Mouse (Mus musculus) cerebellum, postnatal 14 days (tissue): ENCODE measurements around the gene Tbca.

Source experiments
- DNase-seq, 2 experiments: peaks; one replicate each; pipeline ENCODE4 v3.0.0; 2021; ENCODE audit warnings: mixed read lengths in 2 of 2

Gene Tbca

DNA sequence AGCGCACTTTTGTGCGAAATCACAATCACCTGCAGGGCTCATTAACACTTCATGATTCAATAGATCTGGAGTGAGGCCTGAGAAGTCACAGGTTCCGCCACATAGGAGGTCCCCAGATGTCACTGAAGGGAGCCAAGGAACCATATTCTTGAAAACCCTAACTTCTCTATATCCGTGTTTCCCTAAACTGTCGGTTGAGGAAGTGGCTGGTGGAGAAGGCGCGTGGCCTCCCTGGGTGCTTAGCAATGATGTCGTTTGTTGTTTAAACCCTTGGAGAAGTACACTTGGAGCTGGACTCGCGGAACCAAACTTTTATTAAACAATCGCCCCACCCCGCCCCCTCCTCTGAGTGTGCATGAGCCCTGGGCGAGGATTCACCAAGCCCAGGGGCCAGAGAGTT lies 60.6 kb downstream of the Tbca start:
- DNase-seq, result no peak

DNA sequence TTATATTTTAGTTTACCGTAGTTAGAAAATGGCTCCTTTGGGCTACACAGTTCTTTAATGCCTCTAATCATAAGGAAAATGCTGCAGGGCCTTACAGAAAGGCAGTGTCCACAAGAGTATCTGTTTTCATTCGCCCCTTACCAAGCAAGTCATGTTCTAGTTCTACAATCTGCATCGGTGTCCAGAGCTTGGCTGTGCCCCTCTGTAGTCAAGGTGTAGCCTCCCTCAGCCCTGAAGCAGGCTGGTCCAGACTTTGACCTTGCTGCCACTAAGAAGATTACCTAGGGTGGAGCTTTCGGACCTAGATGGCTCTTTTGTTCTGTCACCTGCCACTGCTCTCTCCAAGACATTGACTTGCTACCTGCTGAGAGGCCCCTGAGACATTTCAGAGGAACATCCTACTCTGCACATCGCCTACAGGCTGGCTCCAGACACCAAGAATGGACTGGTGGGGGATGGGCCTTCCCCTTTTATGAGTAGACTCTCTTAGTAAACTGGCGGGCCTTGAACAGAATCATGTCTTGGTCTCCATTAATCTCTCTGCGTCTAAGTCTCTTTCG lies 69.4 kb downstream of the Tbca start:
- no peak for DNase-seq

DNA sequence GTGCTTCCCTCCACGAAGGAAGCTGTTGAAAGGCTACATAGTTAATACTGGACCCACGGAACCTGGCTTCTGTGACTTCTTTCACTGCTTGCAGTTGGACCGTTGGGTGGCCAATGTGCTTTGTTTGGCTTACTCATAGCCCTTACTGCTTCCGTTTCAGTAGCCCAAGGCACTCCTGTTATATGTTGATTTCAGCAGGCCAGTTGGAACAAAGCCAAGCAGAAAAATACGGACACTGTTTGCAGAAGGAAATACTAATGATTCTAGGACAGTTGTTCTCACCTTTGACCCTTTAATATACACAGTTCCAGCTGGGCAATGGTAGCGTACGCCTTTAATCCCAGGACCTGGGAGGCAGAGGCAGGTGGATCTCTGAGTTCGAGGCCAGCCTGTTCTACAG lies 70.5 kb downstream of the Tbca start:
- DNase-seq, result no peak

DNA sequence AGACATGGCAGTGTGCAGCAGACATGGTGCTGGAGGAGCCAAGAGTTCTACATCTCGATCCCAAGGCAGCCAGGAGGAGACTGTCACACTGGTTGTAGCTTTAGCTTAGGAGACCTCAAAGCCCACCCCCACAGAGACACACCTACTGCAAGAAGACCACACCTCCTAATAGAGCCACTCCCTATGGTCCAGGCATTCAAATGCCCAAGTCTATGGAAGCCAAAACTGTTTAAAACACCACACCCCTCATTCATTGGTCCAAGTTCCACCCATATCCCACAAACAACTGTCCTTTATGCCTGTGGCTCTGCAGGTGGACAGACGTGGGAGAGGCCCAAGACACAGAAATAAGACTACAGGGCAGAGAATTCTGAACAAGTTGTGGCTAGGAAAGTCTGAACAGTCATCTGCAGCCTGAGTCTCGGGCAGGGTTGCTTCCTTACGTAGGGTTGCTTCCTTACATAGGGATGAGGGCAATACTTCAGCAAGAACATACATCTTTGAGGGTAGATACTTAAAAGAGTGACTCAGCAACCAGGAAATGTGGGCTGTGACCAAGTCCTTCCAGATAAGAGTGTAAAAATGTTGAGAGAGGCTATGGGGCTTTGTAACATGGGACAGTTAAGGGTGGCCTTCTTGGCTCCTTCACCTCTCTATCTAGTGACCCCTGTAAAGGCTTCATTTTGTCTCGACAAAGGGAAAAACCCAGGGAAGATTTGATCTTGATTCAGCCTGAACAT lies 74.0 kb downstream of the Tbca start:
- no peak for DNase-seq

GRCm38 (mm10) chr13:94866906-94867305 lies 78.2 kb downstream of the Tbca start:
- DNase-seq, result no peak

- DNase-seq, result no peak
Measured at GRCm38 (mm10) chr13:94867772-94868171, 79.1 kb downstream of the Tbca start.

- peak; percentile 51 to 73 for DNase-seq
Measured at GRCm38 (mm10) chr13:94868478-94868950, 79.8 kb downstream of the Tbca start.

DNA sequence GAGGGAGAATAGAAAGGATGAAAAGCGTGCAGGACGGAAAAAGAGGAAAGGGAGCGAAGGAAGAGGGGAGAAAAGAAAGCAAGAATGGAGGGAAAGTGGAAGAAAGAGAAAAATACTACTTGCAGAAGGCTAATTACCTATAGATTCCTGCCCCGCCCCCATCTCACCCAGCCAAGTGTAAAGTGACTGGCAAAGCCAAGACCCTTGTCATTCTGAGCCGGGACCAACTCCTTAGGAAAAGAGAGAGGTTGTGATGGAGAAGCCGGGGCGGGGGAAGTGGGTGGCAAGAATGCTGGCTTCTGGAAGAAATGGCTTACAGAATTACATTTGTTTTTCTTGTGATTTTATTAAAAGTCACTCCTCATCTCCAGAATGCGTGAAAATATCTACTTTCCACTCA lies 80.8 kb downstream of the Tbca start:
- peak; percentile 24 to 25 for DNase-seq

DNA sequence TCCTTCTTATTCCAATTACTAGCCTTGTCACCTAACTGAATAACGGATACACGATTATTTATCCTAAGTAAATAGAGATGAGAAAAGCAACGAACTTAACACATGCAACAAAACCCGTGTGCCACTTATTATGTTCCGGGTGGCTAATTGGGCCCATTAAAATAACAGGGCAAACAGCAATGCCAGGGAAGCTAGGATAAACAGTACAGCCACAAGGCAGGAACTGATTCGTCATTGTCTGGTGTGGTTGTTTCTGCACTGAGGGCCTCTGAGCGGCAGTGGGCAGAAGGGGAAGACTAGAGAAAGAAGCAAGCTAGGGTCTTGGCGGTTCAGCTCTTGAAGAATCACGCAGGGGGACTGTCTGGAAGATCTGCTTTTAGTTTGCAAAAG lies 81.4 kb downstream of the Tbca start:
- peak in 1 of 2 experiments; percentile 41 for DNase-seq

DNA sequence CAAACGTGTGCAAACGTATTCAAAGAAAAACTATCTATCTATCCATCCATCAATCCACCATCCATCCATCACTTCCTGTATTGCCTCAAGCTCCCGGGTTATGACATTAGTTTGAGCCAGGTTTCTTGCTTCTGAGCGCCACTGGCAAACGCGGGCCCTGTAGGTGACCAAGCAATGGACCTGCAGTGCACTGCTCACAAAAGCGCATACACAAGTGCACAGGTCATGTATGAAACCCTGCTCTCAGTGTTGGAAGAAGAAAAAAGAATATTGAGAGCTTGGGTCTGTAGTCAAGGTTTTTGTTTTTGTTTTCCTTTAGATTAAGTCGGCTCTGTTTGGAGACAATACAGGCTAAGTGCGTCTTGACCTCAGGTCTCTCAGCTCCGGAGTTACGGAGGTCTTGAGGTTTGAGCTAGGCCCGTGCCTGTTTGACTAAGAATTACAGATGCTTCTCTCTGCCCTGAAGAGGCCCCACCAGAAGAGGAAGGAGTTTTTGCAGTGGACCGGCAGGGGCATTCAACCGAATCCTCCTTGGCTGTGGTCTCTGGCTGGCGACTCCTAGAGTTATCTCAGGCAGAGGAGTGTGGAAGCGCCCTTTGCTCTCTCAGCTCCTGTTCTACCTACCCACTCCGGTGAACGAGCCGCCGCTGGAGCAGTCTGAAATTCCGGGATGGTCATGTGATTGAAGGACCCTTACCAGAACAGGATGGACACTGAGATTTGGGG lies 81.9 kb downstream of the Tbca start:
- peak in 1 of 2 experiments; percentile 37 for DNase-seq

DNA sequence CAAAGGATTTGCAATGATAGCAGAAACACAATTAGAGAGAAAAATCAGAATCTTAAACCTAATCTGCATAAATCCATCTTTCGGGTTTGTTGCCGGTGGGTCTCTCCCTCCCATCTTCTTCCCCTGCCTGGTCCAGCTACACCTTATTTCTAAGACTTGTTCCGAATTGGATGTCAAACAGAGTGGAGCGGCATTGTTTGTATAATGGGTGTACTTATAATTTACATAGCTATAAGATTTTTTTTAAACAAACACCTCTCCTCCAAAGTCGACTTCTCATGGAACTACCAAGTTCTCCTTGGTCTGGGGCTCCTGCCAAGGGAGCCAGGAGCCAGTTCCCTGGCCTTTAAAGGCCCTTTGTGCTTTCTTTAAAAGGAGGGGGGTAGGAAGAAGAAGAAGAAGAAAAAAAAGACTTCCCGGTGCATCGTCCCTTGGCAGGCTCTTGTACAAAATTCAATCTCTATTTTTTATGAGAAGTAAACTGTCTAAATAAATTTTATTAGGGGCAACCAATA lies 83.2 kb downstream of the Tbca start:
- peak in 1 of 2 experiments; percentile 32 for DNase-seq

DNA sequence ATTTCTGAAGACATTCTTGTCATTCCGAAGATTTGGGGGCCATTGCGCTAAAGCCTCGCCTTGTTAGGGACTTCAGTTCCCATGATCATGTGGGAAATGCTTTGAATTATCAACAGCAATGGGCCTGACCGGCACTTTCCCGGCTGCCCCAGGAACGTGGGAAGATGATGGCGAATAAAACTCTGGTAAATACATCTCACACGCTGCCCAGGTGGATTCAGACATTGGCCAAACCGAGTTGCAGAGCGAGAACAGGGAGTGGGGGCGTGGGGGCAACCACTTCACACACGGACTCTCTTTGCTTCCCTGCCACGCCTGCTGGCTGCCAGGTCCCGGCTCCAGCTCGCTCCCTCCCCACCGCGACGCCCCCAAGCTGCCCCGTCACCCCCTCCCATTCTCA lies 83.7 kb downstream of the Tbca start:
- DNase-seq, result peak in 1 of 2 experiments; percentile 33

DNA sequence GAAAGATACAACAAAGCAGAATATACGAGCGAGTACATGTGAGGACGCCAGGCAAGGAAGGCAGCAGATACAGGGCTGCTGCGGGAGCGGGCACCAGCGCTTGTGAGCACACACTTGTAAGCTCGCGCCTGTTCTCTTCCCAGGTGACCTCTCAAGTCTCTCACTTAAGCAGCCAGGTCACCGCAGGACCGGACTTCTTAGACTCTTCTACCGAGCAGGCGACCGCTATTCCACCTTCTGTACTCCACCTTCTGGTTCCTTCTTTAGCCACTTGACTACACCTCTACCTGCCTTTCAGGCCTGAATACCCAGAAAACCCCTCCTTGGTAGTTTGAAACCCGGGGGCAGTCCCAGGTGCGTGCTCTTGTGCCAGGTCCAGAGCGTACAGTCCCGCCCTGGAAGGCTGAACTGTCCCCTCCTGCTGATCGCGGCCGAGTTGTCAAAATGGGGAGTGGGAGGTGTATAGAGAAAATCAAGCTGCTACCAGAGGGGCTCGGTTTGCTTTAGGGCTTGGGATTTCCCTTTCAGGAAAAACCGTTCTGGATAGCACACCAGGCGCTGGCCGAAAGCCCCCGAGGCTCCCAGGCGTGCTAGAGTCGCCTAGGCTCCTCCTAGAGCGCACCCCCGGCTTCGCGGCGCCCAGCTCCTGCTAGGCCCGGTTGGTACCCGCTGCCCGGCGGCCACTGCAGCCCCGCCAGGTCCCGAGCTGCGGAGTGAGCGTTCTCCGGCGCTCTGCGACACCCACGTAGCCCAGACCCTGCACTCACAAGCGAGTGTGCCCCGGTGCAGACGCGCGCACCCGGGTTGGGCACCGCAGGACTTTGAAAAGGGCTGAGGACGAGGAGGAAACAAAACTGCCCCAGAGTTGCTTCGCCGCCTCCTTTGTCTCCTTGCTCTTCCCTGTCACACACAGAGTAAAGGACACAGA lies 84.7 kb downstream of the Tbca start:
- peak; percentile 20 to 38 for DNase-seq

DNA sequence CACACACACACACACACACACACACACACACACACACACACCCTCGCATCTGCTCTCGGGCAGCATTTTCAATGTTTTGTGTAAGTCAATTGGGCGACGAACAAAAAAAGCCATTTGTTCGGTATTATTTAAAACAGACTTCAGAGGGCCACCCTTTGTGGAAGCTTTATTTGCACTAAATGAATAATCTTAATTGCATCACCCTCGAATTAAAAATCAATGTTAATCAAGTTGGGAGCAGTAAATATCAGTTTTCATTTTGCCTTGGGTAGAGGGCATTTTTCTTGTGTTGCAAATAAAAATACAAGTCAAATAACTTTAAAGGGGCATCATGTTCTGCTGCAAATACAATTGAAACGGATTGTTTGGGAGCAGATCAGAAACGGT lies 85.3 kb downstream of the Tbca start:
- peak in 1 of 2 experiments; percentile 33 for DNase-seq

DNA sequence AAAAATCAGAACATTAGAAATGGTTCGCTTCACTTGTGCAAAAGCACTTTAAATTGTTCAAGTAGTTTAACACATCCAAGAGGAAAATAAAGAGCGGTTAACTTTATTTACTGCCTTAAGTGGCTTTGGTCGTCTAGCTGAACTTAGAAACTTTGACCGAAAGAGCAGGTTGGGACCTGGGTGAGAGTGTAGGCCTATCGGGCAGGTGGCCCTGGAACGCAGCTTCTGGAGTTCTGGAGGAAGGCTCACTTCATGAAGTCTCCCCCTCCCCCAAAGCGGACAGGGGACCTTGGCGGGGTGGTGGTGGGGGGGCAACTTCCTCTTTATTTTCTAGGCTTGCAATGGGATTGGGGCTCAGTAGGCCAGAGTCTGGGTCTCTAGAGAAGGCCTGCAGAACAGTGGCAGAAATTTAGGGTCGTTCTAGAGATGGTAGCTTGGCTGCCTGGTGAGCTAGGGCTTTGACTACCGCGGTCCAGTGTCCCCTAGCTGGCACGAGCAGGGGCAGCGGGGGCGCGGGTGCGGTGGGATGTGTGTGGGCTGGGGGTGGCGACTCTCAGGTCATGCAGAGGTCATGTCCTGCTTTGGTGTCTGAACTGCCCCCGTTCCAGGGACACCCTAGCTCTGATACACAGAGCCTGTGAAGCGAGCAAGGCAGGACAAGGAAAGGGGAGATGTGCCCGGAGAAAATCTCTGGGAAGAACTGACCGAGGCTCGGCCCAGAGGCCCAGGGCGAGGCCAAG lies 86.1 kb downstream of the Tbca start:
- peak in 1 of 2 experiments; percentile 27 for DNase-seq

- peak in 1 of 2 experiments; percentile 38 for DNase-seq
Measured at GRCm38 (mm10) chr13:94875396-94875880, 86.7 kb downstream of the Tbca start, which contains the start of gene Otp. Gene Otp, plus strand, starts transcription at chr13:94875602.

DNA sequence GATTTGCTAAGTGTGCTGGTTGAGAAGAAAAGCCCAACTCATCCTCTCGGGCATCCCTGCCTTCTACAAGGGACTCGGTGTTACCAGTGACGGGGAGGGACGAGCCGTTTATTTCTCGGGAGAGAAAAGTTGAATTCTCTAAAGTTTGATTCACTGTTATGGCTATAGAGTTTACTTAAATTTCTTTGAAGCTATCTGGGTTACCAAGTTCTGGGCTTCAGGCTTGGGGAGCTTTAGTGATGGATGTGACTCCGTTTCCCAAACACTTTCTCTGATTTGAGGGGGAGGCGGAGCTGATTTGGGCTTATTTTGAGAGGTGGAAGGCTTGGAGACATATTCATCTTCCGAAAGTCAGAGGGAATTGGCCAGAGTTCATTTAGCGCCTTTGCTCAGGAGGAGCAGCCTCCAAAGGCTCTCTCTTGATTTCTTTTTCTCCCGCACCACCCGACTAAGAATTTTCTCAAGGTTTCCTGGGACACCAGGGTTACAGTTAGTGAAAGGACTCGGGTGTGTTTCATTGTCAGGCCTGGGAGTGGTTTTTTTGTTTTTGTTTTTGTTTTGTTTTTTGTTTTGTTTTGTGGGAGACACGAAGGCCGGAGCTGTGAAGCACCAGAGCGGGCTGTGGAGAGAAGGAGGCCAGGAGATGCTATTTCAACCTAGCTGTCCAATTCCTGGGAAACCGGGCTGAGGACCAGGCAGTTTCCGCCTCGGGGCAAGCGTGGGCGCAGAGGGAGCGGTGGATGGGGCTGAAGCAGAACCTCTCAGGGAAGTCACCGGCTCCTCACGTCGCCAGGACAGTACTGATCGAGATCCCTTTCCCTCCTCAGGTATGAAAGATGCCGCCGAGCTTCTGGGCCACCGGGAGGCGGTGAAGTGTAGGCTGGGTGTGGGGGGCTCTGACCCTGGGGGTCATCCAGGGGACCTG lies 87.8 kb downstream of the Tbca start:
- DNase-seq, result peak; percentile 23 to 55

GRCm38 (mm10) chr13:94877211-94877590 lies 88.5 kb downstream of the Tbca start:
- no peak for DNase-seq

DNA sequence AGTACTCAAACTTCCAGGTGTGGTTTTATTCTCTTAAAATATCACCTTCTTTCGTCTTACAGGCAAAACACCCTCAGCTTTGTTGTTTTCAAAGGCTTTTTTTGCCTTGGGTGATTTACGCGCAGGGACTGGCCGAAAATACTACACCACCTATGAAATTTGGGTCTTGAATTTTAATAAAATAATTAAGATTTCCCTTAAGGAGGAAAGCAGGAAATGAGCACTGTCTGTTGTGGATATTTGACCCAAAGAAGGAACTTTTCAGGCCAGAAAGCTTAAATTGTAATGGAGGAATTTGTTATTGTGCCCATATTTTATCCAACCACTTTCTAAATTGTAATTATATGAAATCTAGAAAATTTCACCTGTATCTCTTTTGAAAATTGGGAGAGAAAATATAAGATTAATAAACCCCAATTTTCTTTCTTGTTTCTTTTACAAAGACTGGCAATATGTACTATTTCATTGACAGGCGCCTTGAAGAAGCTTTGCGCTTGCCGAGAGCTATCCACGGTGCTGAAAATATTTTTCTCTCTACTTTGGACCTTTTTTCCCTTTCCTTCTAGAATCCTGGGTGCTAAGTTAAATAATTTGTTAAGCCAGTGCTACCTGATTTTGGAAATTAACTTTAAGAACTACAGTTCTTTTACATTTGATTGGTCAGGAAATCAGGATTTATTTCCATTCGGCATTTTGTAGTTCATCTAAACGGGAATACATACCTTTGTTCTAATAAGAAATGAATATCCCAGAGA lies 89.5 kb downstream of the Tbca start:
- DNase-seq, result peak in 1 of 2 experiments; percentile 46

- DNase-seq, result peak in 1 of 2 experiments; percentile 19
Measured at GRCm38 (mm10) chr13:94881201-94881600, 92.5 kb downstream of the Tbca start.
